Mouse (Mus musculus): ENCODE results near the gene Slc35g1.

DNA sequence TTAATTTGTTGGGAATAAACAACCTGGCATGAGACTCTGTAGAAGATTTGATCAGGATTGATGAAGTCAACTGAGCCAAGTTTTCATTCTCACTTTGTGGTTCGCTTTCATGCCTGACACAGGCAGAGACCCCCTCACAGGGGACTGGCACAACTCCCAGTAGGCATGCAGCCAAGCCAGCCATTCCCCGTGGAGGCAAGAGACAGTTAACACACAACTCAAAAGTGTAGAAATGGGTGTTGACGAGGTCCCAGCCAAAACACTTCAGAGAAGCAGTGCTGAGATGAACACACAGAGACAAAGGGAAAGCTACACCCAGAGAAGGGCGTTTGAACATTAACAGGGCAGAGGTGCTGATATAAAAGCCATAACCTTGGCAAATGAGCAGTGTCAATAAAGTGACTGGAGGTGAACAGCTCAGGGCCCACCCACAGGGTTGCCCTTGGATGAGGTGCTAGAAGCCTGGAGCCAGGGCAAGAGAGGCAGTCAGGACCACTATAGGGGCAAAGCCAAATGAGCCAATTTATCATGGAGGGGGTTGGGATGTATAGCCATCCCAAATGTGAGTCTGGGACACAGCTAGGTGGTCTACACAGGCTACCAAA, 23.1 kb downstream of the Slc35g1 start:
- TF ChIP-seq GATA1 (IDR thresholded peaks at IDR 0.05; ENCODE audit: borderline replicate concordance, low read length): no peak
- no peak for TF ChIP-seq FLI1 (IDR thresholded peaks at IDR 0.05; ENCODE audit: low read length)

Measured in megakaryocyte, embryonic 14.5 days (primary cell).